Mouse (Mus musculus) bone marrow, adult 2 months (tissue): ENCODE measurements around the gene Cdkl2. TPM values are rescaled to one million over a fixed set of nuclear protein-coding genes. Genes with fewer than 3 reads are reported as not detected.

Source experiments
- H3K27ac ChIP-seq: fragments of 200-500 bp; 2 replicates; pipeline ENCODE4 v1.5.1; 2012; ENCODE audit warnings: low read depth, mild to moderate bottlenecking, control low read depth, inconsistent platforms, low read length; ENCODE audit not compliant: control insufficient read depth, poor library complexity, insufficient read depth
- H3K4me1 ChIP-seq: fragments of 200-500 bp; 2 replicates; pipeline ENCODE4 v1.6.1; 2011; ENCODE audit warnings: low read length; ENCODE audit not compliant: control insufficient read depth, insufficient read depth
- H3K4me3 ChIP-seq: fragments of 200-500 bp; replicated peaks from 2 replicates; pipeline ENCODE3; 2011; ENCODE audit warnings: mild to moderate bottlenecking, low read depth, low read length, control low read depth; ENCODE audit not compliant: control insufficient read depth
- CTCF ChIP-seq: fragments of 200-500 bp; IDR thresholded peaks from 2 replicates; pipeline ENCODE4 v1.5.1; 2011; ENCODE audit warnings: low read length, control low read depth; ENCODE audit not compliant: control insufficient read depth, insufficient read depth
- POLR2A ChIP-seq: fragments of 200-500 bp; IDR thresholded peaks from 2 replicates; pipeline ENCODE4 v1.6.1; 2011; ENCODE audit warnings: low read depth, mild to moderate bottlenecking, control low read depth, low read length, borderline replicate concordance; ENCODE audit not compliant: control insufficient read depth
- WGBS: fragments of 180-500 bp; shearing (Covaris S2); methylation state at CpG from one replicate; pipeline ENCODE4 v1.1.7; 2018; 5-methylcytosine and 5-hydroxymethylcytosine counted together
- polyA plus RNA-seq: library from polyadenylated mRNA; stranded (reverse); fragments of >200 nt; gene quantifications from 2 replicates; pipeline ENCODE4 v1.2.4, GENCODE M21; 2011; ENCODE audit warnings: low replicate concordance; ENCODE audit not compliant: missing spikeins, insufficient read depth, insufficient read length

Gene Cdkl2
- polyA plus RNA-seq, 1 experiment, result 1.00 TPM

DNA sequence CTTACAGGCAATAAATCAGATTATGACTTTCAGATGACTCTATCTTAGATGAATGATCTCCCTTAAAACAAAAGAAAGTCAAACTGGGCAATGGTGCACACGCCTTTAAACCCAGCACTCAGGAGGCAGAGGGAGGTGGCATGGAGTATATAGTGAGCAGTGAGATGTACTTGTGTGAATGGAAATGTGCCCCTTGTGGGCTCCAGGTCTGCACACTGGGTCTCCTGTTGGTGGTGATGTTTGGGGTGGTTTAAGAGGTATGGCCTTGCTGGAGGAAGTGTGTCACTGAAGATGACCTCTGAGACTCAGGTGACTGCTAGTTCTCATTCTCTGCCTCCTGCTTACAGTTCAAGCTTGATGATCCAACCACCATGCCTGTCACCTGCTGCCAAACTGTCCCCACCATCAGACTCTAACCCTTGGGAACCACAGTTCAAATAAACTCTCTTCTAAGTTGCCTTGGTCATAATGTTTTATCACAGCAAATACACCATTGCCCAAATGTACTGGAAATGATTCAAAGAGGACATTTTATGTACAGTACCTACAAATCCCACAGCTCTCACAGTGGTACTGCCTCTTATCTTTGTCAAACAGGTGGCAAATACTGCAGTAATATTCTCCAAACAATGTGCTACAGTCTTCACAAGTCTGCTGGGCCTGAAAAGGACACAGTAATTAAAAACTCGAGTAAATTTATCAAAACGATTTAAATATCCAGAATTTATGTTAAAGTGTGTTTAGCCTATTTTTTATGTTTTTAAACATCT lies 86.5 kb downstream of the Cdkl2 start:
- WGBS, result 82% methylated on average over 3 of the region's 3 CpGs

More for the DNA sequence above, 86.5 kb downstream of the Cdkl2 start:
- H3K4me1 ChIP-seq, result peaks cover 6% of the 10 kb centered on the region; the same call in 1 of the 2 replicates
- TF ChIP-seq CTCF, result no peak
- TF ChIP-seq POLR2A, result no peak
- no peak overlapping the region for H3K4me3 ChIP-seq
- H3K27ac ChIP-seq, result no peak overlapping the region

Other genes with a start within 250 kb of the Cdkl2 start
- 31.4 and 41.3 TPM in 2 replicates for gene Rchy1, start 80.8 kb downstream of the Cdkl2 start, polyA plus RNA-seq
- not detected in 2 replicates for gene Odaph, start 56.4 kb downstream of the Cdkl2 start, polyA plus RNA-seq
- 22.7 and 46.8 TPM in 2 replicates for gene G3bp2, start 39.8 kb upstream of the Cdkl2 start, polyA plus RNA-seq
- 16.3 and 23.1 TPM in 2 replicates for gene Uso1, start 94.1 kb upstream of the Cdkl2 start, polyA plus RNA-seq
- not detected in 2 replicates for gene U90926, start 171.5 kb upstream of the Cdkl2 start, polyA plus RNA-seq
- not detected in 2 replicates for gene Ppef2, start 212.4 kb upstream of the Cdkl2 start, polyA plus RNA-seq
- gene Naaa, start 234.3 kb upstream of the Cdkl2 start, polyA plus RNA-seq, result 5.6 and 6.6 TPM in 2 replicates